Mouse (Mus musculus): ENCODE data around the gene Rnls.

Gene Rnls

GRCm38 (mm10) chr19:33201181-33201580 lies 190.9 kb downstream of the Rnls start:
- no peak for DNase-seq (ENCODE audit: extremely low spot score, low spot score)

GRCm38 (mm10) chr19:33192064-33192463 lies 200.0 kb downstream of the Rnls start:
- no peak for DNase-seq (ENCODE audit: extremely low spot score, low spot score)

- DNase-seq (ENCODE audit: extremely low spot score, low spot score): no peak
These were observed 203.3 kb downstream of the Rnls start for GRCm38 (mm10) chr19:33188766-33189165.

GRCm38 (mm10) chr19:33179595-33179994 lies 212.5 kb downstream of the Rnls start:
- no peak for DNase-seq (ENCODE audit: extremely low spot score, low spot score)

- DNase-seq (ENCODE audit: extremely low spot score, low spot score): no peak
These were observed 213.2 kb downstream of the Rnls start for GRCm38 (mm10) chr19:33178866-33179265.

GRCm38 (mm10) chr19:33178367-33178766 lies 213.7 kb downstream of the Rnls start:
- DNase-seq (ENCODE audit: extremely low spot score, low spot score): no peak

GRCm38 (mm10) chr19:33173991-33174390 lies 218.1 kb downstream of the Rnls start:
- no peak for DNase-seq (ENCODE audit: extremely low spot score, low spot score)

GRCm38 (mm10) chr19:33169881-33170280 lies 222.2 kb downstream of the Rnls start:
- DNase-seq (ENCODE audit: extremely low spot score, low spot score): no peak

GRCm38 (mm10) chr19:33167528-33168264 lies 224.4 kb downstream of the Rnls start:
- DNase-seq (ENCODE audit: extremely low spot score, low spot score): no peak

- DNase-seq (ENCODE audit: extremely low spot score, low spot score): no peak
These were observed 227.3 kb downstream of the Rnls start for GRCm38 (mm10) chr19:33164801-33165200.

GRCm38 (mm10) chr19:33161903-33162302 lies 230.2 kb downstream of the Rnls start:
- DNase-seq (ENCODE audit: extremely low spot score, low spot score): no peak

- DNase-seq (ENCODE audit: extremely low spot score, low spot score): no peak
These were observed 232.2 kb downstream of the Rnls start for GRCm38 (mm10) chr19:33159897-33160296.

GRCm38 (mm10) chr19:33159192-33159591 lies 232.9 kb downstream of the Rnls start:
- no peak for DNase-seq (ENCODE audit: extremely low spot score, low spot score)

- DNase-seq (ENCODE audit: extremely low spot score, low spot score): no peak
These were observed 233.9 kb downstream of the Rnls start for GRCm38 (mm10) chr19:33158234-33158633.

- no peak for DNase-seq (ENCODE audit: extremely low spot score, low spot score)
These were observed 243.7 kb downstream of the Rnls start for GRCm38 (mm10) chr19:33148411-33148810.

GRCm38 (mm10) chr19:33143198-33143597 lies 248.9 kb downstream of the Rnls start:
- DNase-seq (ENCODE audit: extremely low spot score, low spot score): no peak

GRCm38 (mm10) chr19:33137316-33137715 lies 254.8 kb downstream of the Rnls start:
- no peak for DNase-seq (ENCODE audit: extremely low spot score, low spot score)

- DNase-seq (ENCODE audit: extremely low spot score, low spot score): no peak
These were observed 269.4 kb downstream of the Rnls start for GRCm38 (mm10) chr19:33122611-33123226.

GRCm38 (mm10) chr19:33119947-33120346 lies 272.1 kb downstream of the Rnls start:
- no peak for DNase-seq (ENCODE audit: extremely low spot score, low spot score)

- no peak for DNase-seq (ENCODE audit: extremely low spot score, low spot score)
These were observed 273.2 kb downstream of the Rnls start for GRCm38 (mm10) chr19:33118898-33119297.

- peak; percentile 7 for DNase-seq (ENCODE audit: extremely low spot score, low spot score)
These were observed 277.3 kb downstream of the Rnls start for GRCm38 (mm10) chr19:33114631-33115295.

GRCm38 (mm10) chr19:33113746-33114145 lies 278.3 kb downstream of the Rnls start:
- DNase-seq (ENCODE audit: extremely low spot score, low spot score): no peak

Measured in neural tube, embryonic 10.5 days (tissue).